Mouse (Mus musculus): ENCODE results near the gene Atp6v0e2.

GRCm38 (mm10) chr6:48534913-48535312 is 2.5 kb upstream of the Atp6v0e2 start:
- TF ChIP-seq POLR2A (IDR thresholded peaks at IDR 0.05; ENCODE audit: insufficient read length, low read depth) (no peak), MAX (IDR thresholded peaks at IDR 0.05; ENCODE audit: low read depth) (no peak)

Data from myocyte (in vitro differentiated cells).